Mouse (Mus musculus): ENCODE data around the gene Arhgap30. TPM values are rescaled to one million over a fixed set of nuclear protein-coding genes. Genes with fewer than 3 reads are reported as not detected.

Gene Arhgap30
- polyA plus RNA-seq (2012; rRNA removed) = 2.0 and 2.5 TPM in 2 replicates
- 1.6 and 2.5 TPM in 2 replicates for polyA plus RNA-seq (2014; fragmentation: Nextera tagmentation; extraction: Ambion mirVana)

DNA sequence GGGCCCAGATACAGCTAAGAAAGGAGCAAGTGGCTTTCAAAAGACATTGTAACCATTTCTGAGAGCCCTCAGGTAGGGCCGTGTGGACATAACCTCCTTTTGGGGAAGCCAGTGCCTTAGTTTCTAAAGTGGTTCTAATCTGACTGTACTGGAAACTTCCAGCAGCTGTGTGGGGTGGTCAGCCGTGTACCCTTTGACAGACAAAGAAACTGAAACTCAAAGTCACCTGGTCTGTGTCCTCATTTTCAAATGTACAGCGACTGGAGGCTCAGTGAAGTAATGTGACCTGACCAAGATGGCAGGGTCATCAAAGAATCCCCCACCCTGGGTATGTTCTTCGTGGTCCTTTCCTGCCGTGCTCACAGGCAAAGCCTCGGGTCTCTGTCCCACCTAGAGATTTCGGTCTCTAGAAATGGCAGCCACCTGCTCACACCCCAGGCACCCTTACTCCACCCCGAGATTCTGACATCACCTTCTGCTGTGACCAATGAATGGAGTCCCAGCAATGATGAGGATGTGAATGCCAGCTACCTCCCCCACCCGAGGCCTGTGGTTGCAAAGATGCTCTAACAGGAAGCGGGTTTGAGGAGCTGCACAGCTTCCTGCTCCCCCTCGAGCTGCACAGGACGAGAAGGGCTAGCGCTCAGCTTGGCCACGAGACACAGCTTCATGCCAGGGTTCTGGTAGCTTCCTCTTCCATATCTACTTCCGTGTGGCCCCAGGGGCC lies at the start of gene Arhgap30:
TSS of gene Arhgap30 (plus strand) at position 579 of the 727 bp plus-strand sequence.
- no peak within 1 kb of the TSS for H3K9ac ChIP-seq (ENCODE audit: low read depth, low read length, severe bottlenecking)
- DNase-seq (ENCODE audit: low spot score) (no peak), ATAC-seq (ENCODE audit: low FRiP score, low read depth) (no peak)
- H3K4me2 ChIP-seq (replicated peaks; ENCODE audit: low read depth, low read length, severe bottlenecking) = no peak within 1 kb of the TSS
- WGBS = 83% methylated on average over 15 of the region's 15 CpGs
- no peak within 1 kb of the TSS for H3K27ac ChIP-seq (replicated peaks; ENCODE audit: low read depth, low read length)
- H3K4me3 ChIP-seq (replicated peaks; ENCODE audit: low read length) = no peak within 1 kb of the TSS
- no peaks in the 10 kb centered on the region for H3K36me3 ChIP-seq (ENCODE audit: control insufficient read depth, insufficient read depth, low read length)
- no peak for TF ChIP-seq POLR2A (IDR thresholded peaks at IDR 0.05; ENCODE audit: borderline replicate concordance, extremely low read depth, insufficient read depth, insufficient read length)
- no peaks in the 10 kb centered on the region for H3K9me3 ChIP-seq (ENCODE audit: control insufficient read depth, low read length)
- H3K27me3 ChIP-seq (ENCODE audit: control insufficient read depth, insufficient read depth, low read length) = no peaks in the 10 kb centered on the region
- no peaks in the 10 kb centered on the region for H3K4me1 ChIP-seq (ENCODE audit: control insufficient read depth, insufficient read depth, low read length)

- Histone ChIP-seq H3K9me3 (ENCODE audit: control insufficient read depth, low read length) (no peaks in the 10 kb centered on the region), H3K27me3 (ENCODE audit: control insufficient read depth, insufficient read depth, low read length) (no peaks in the 10 kb centered on the region), H3K9ac (ENCODE audit: low read depth, low read length, severe bottlenecking) (no peak overlapping the region), H3K36me3 (ENCODE audit: control insufficient read depth, insufficient read depth, low read length) (peaks cover 63% of the 10 kb centered on the region), H3K4me2 (replicated peaks; ENCODE audit: low read depth, low read length, severe bottlenecking) (no peak overlapping the region), H3K27ac (replicated peaks; ENCODE audit: low read depth, low read length) (no peak overlapping the region), H3K4me3 (replicated peaks; ENCODE audit: low read length) (no peak overlapping the region), H3K4me1 (ENCODE audit: control insufficient read depth, insufficient read depth, low read length) (0 out of 2 replicates have a peak, but pooled peaks cover 8% of the 10 kb centered on the region)
- TF ChIP-seq POLR2A (IDR thresholded peaks at IDR 0.05; ENCODE audit: borderline replicate concordance, extremely low read depth, insufficient read depth, insufficient read length) = no peak
- WGBS = 94% methylated on average over 16 of the region's 16 CpGs
- no peak for ATAC-seq (ENCODE audit: low FRiP score, low read depth)
- no peak for DNase-seq (ENCODE audit: low spot score)
These were observed 46.2 kb upstream of the Arhgap30 start for GRCm38 (mm10) chr1:171342262-171343207.

GRCm38 (mm10) chr1:171343922-171344677 lies 44.7 kb upstream of the Arhgap30 start:
- H3K4me2 ChIP-seq (replicated peaks; ENCODE audit: low read depth, low read length, severe bottlenecking) = no peak overlapping the region
- TF ChIP-seq POLR2A (IDR thresholded peaks at IDR 0.05; ENCODE audit: borderline replicate concordance, extremely low read depth, insufficient read depth, insufficient read length) = no peak
- no peak overlapping the region for H3K27ac ChIP-seq (replicated peaks; ENCODE audit: low read depth, low read length)
- H3K9ac ChIP-seq (ENCODE audit: low read depth, low read length, severe bottlenecking) = no peak overlapping the region
- no peaks in the 10 kb centered on the region for H3K9me3 ChIP-seq (ENCODE audit: control insufficient read depth, low read length)
- 84% methylated on average over 8 of the region's 9 CpGs for WGBS
- peaks cover 47% of the 10 kb centered on the region for H3K36me3 ChIP-seq (ENCODE audit: control insufficient read depth, insufficient read depth, low read length)
- 0 out of 2 replicates have a peak, but pooled peaks cover 8% of the 10 kb centered on the region for H3K4me1 ChIP-seq (ENCODE audit: control insufficient read depth, insufficient read depth, low read length)
- no peaks in the 10 kb centered on the region for H3K27me3 ChIP-seq (ENCODE audit: control insufficient read depth, insufficient read depth, low read length)
- DNase-seq (ENCODE audit: low spot score) (no peak), ATAC-seq (ENCODE audit: low FRiP score, low read depth) (no peak)
- no peak overlapping the region for H3K4me3 ChIP-seq (replicated peaks; ENCODE audit: low read length)

- no peak for DNase-seq (ENCODE audit: low spot score)
- ATAC-seq (ENCODE audit: low FRiP score, low read depth) = no peak
- H3K9me3 ChIP-seq (ENCODE audit: control insufficient read depth, low read length) = no peaks in the 10 kb centered on the region
- peak overlapping the region; percentile 86 for H3K4me2 ChIP-seq (replicated peaks; ENCODE audit: low read depth, low read length, severe bottlenecking)
- H3K27me3 ChIP-seq (ENCODE audit: control insufficient read depth, insufficient read depth, low read length) = no peaks in the 10 kb centered on the region
- no peak for TF ChIP-seq POLR2A (IDR thresholded peaks at IDR 0.05; ENCODE audit: borderline replicate concordance, extremely low read depth, insufficient read depth, insufficient read length)
- 0 out of 2 replicates have a peak, but pooled peaks cover 8% of the 10 kb centered on the region for H3K4me1 ChIP-seq (ENCODE audit: control insufficient read depth, insufficient read depth, low read length)
- 72% methylated on average over 9 of the region's 9 CpGs for WGBS
- peaks cover 41% of the 10 kb centered on the region for H3K36me3 ChIP-seq (ENCODE audit: control insufficient read depth, insufficient read depth, low read length)
- no peak overlapping the region for H3K27ac ChIP-seq (replicated peaks; ENCODE audit: low read depth, low read length)
- peak overlapping the region; percentile 74 for H3K4me3 ChIP-seq (replicated peaks; ENCODE audit: low read length)
- peak overlapping the region; percentile 74 for H3K9ac ChIP-seq (ENCODE audit: low read depth, low read length, severe bottlenecking)
These were observed 44.0 kb upstream of the Arhgap30 start for GRCm38 (mm10) chr1:171344715-171345114.

Data from limb, embryonic 14.5 days (tissue).